Mouse (Mus musculus) retina, postnatal 7 days (tissue): ENCODE measurements around the gene Baiap2.

Source experiments
- DNase-seq: peaks from one replicate; pipeline ENCODE4 v3.0.0-alpha.2; 2012; ENCODE audit warnings: low read depth, low spot score

Gene Baiap2

GRCm38 (mm10) chr11:120041191-120042123 is 98.9 kb downstream of the Baiap2 start:
- no peak for DNase-seq

GRCm38 (mm10) chr11:120042141-120042838 is 99.7 kb downstream of the Baiap2 start:
- DNase-seq: no peak

GRCm38 (mm10) chr11:120045341-120045740 is 102.8 kb downstream of the Baiap2 start:
- DNase-seq: no peak

GRCm38 (mm10) chr11:120045839-120046552 is 103.4 kb downstream of the Baiap2 start:
- no peak for DNase-seq

GRCm38 (mm10) chr11:120046553-120047191 is 104.1 kb downstream of the Baiap2 start, which contains the start of gene Aatk:
Gene Aatk, minus strand, starts transcription at chr11:120047167.
- no peak for DNase-seq

- no peak for DNase-seq
Measured at GRCm38 (mm10) chr11:120047531-120048251, 105.1 kb downstream of the Baiap2 start.

- DNase-seq: peak; percentile 35
Measured at GRCm38 (mm10) chr11:120048252-120048556, 105.6 kb downstream of the Baiap2 start.

GRCm38 (mm10) chr11:120049067-120049466 is 106.5 kb downstream of the Baiap2 start:
- DNase-seq: no peak

GRCm38 (mm10) chr11:120051124-120051811 is 108.7 kb downstream of the Baiap2 start:
- no peak for DNase-seq

GRCm38 (mm10) chr11:120052274-120052673 is 109.7 kb downstream of the Baiap2 start:
- DNase-seq: no peak

- no peak for DNase-seq
Measured at GRCm38 (mm10) chr11:120053846-120054245, 111.3 kb downstream of the Baiap2 start.

- no peak for DNase-seq
Measured at GRCm38 (mm10) chr11:120055953-120056732, 113.6 kb downstream of the Baiap2 start.
